Mouse (Mus musculus) testis, adult 2 months (tissue): ENCODE data around the gene Mob2. TPM values are rescaled to one million over a fixed set of nuclear protein-coding genes. Genes with fewer than 3 reads are reported as not detected.

ENCODE experiments used
- H3K27ac ChIP-seq: fragments of 200-500 bp; 2 replicates; pipeline ENCODE4 v1.5.1; 2012; ENCODE audit warnings: low read depth, low read length; ENCODE audit not compliant: control insufficient read depth, insufficient read depth
- H3K27me3 ChIP-seq: fragments of 200-500 bp; 2 replicates; pipeline ENCODE4 v1.6.1; 2012; ENCODE audit warnings: mild to moderate bottlenecking, low read length, moderate library complexity; ENCODE audit not compliant: control insufficient read depth, insufficient read depth
- H3K36me3 ChIP-seq: fragments of 200-500 bp; 2 replicates; pipeline ENCODE4 v1.6.1; 2012; ENCODE audit warnings: mild to moderate bottlenecking, low read length; ENCODE audit not compliant: control insufficient read depth, insufficient read depth
- H3K4me1 ChIP-seq: fragments of 200-500 bp; 2 replicates; pipeline ENCODE4 v1.6.1; 2012; ENCODE audit warnings: low read length; ENCODE audit not compliant: control insufficient read depth, insufficient read depth
- H3K4me3 ChIP-seq: fragments of 200-500 bp; 2 replicates; pipeline ENCODE4 v1.5.1; 2012; ENCODE audit warnings: low read depth, mild to moderate bottlenecking, low read length, moderate library complexity, mixed read lengths; ENCODE audit not compliant: control insufficient read depth
- CTCF ChIP-seq: fragments of 200-500 bp; IDR thresholded peaks from 2 replicates; pipeline ENCODE4 v1.5.1; 2012; ENCODE audit warnings: low read depth, mild to moderate bottlenecking, inconsistent platforms, low read length, moderate library complexity; ENCODE audit not compliant: control insufficient read depth, insufficient read depth, insufficient replicate concordance
- POLR2A ChIP-seq: fragments of 200-500 bp; IDR thresholded peaks from 2 replicates; pipeline ENCODE4 v1.6.1; 2012; ENCODE audit warnings: low read depth, mild to moderate bottlenecking, inconsistent platforms, low read length, moderate library complexity; ENCODE audit not compliant: control insufficient read depth
- polyA plus RNA-seq: library from polyadenylated mRNA; depleted of rRNA; stranded (reverse); fragments of >200 nt; gene quantifications from 2 replicates; pipeline ENCODE4 v1.2.3, GENCODE M21; 2012

Mob2 gene
- polyA plus RNA-seq, 1 experiment, result 21.3 TPM

GRCm38 (mm10) chr7:142093696-142094240 is 32.9 kb upstream of the Mob2 start:
- Histone ChIP-seq H3K4me3 (no peak overlapping the region), H3K27me3 (no peaks in the 10 kb centered on the region), H3K36me3 (no peaks in the 10 kb centered on the region), H3K4me1 (peaks cover 20% of the 10 kb centered on the region), H3K27ac (no peak overlapping the region)
- TF ChIP-seq CTCF (no peak), POLR2A (no peak)

GRCm38 (mm10) chr7:142092991-142093390 is 32.1 kb upstream of the Mob2 start:
- H3K36me3 ChIP-seq, result no peaks in the 10 kb centered on the region
- no peak overlapping the region for H3K4me3 ChIP-seq

GRCm38 (mm10) chr7:142091848-142092247 is 31.0 kb upstream of the Mob2 start:
- Histone ChIP-seq H3K36me3 (no peaks in the 10 kb centered on the region), H3K4me3 (no peak overlapping the region), H3K27ac (no peak overlapping the region), H3K4me1 (peaks cover 20% of the 10 kb centered on the region), H3K27me3 (no peaks in the 10 kb centered on the region)
- TF ChIP-seq CTCF, result no peak
- no peak for TF ChIP-seq POLR2A

More at GRCm38 (mm10) chr7:142092991-142093390, 32.1 kb upstream of the Mob2 start:
- H3K27me3 ChIP-seq, result no peaks in the 10 kb centered on the region
- H3K27ac ChIP-seq, result no peak overlapping the region
- H3K4me1 ChIP-seq, result peaks cover 20% of the 10 kb centered on the region
- TF ChIP-seq CTCF (no peak), POLR2A (no peak)

GRCm38 (mm10) chr7:142089648-142090447 is 29.0 kb upstream of the Mob2 start:
- Histone ChIP-seq H3K27me3 (no peaks in the 10 kb centered on the region), H3K4me3 (no peak overlapping the region), H3K4me1 (peaks cover 12% of the 10 kb centered on the region), H3K27ac (no peak overlapping the region), H3K36me3 (no peaks in the 10 kb centered on the region)
- no peak for TF ChIP-seq POLR2A
- no peak for TF ChIP-seq CTCF

GRCm38 (mm10) chr7:142088886-142089285 is 28.0 kb upstream of the Mob2 start:
- no peak overlapping the region for H3K4me3 ChIP-seq
- no peak overlapping the region for H3K27ac ChIP-seq
- H3K4me1 ChIP-seq, result peaks cover 7% of the 10 kb centered on the region
- TF ChIP-seq POLR2A, result no peak; the same call in 1 of the 2 replicates
- TF ChIP-seq CTCF, result no peak
- H3K27me3 ChIP-seq, result no peaks in the 10 kb centered on the region
- no peaks in the 10 kb centered on the region for H3K36me3 ChIP-seq

- H3K27me3 ChIP-seq, result no peaks in the 10 kb centered on the region
- TF ChIP-seq CTCF (no peak), POLR2A (no peak)
- no peak overlapping the region for H3K4me3 ChIP-seq
- H3K36me3 ChIP-seq, result no peaks in the 10 kb centered on the region
- no peak overlapping the region for H3K27ac ChIP-seq
- peaks cover 9% of the 10 kb centered on the region for H3K4me1 ChIP-seq
Measured at GRCm38 (mm10) chr7:142087069-142087652, 26.3 kb upstream of the Mob2 start.

- no peaks in the 10 kb centered on the region for H3K36me3 ChIP-seq
- TF ChIP-seq POLR2A, result no peak
- no peak for TF ChIP-seq CTCF
- no peak overlapping the region for H3K27ac ChIP-seq
- no peak overlapping the region for H3K4me3 ChIP-seq
- H3K4me1 ChIP-seq, result peaks cover 5% of the 10 kb centered on the region; the same call in 1 of the 2 replicates
- H3K27me3 ChIP-seq, result no peaks in the 10 kb centered on the region
Measured at GRCm38 (mm10) chr7:142086159-142086905, 25.5 kb upstream of the Mob2 start.

GRCm38 (mm10) chr7:142084820-142085219 is 24.0 kb upstream of the Mob2 start:
- Histone ChIP-seq H3K4me3 (no peak overlapping the region), H3K27me3 (no peaks in the 10 kb centered on the region), H3K27ac (no peak overlapping the region), H3K36me3 (no peaks in the 10 kb centered on the region), H3K4me1 (peaks cover 5% of the 10 kb centered on the region; the same call in 1 of the 2 replicates)
- TF ChIP-seq CTCF (no peak), POLR2A (no peak)
